8 mouse cellular contexts compared by ENCODE assay signal in the genomic region with DNA sequence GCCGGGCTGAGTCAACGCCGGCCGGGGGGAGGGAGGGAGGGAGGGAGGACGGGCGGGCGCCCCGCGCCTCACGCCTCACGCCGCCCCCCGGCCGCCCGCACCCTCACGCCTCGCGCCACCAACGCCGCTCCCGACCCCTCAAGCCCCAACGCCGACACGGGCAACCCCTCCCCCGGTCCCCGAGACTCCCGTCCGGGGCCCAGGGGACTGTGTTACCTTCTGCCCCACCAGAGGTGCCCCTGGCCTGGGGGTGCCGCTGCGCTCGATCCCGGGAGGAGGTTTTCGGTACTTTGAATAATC. TPM values are rescaled to one million over a fixed set of nuclear protein-coding genes. Genes with fewer than 3 reads are reported as not detected.
DNase-seq lines count a peak whose midpoint lies in the region; ATAC-seq and TF ChIP-seq lines count a peak whose summit lies in the region.

No protein-coding gene starts in this region.

- TF ChIP-seq POLR2A in bone marrow, adult 2 months (IDR thresholded peaks at IDR 0.05; ENCODE audit: borderline replicate concordance, control insufficient read depth, low read depth, low read length), result no peak

- ATAC-seq in heart, embryonic 14.5 days (ENCODE audit: insufficient number of reproducible peaks, insufficient read depth, low FRiP score, low read depth), result peak; percentile 11
- peak; percentile 70 for ATAC-seq in hindbrain, embryonic 16.5 days
- peak; percentile 77 for ATAC-seq in midbrain, embryonic 12.5 days (ENCODE audit: low FRiP score, low read depth)

- under 1% methylated on average over 18 of the region's 33 CpGs for WGBS in heart, embryonic 14.5 days
- under 1% methylated on average over 25 of the region's 33 CpGs for WGBS in bone marrow, adult 2 months
- WGBS in hindbrain, embryonic 16.5 days, result 1% methylated on average over 11 of the region's 33 CpGs
- WGBS in midbrain, embryonic 12.5 days, result under 1% methylated on average over 12 of the region's 33 CpGs

- peak overlapping the region; percentile 85 for H3K4me2 ChIP-seq in heart, embryonic 14.5 days (ENCODE audit: low read length)
- H3K4me2 ChIP-seq in hindbrain, embryonic 16.5 days (ENCODE audit: low read length), result peak overlapping the region; percentile 73
- peak overlapping the region; percentile 60 for H3K4me2 ChIP-seq in midbrain, embryonic 12.5 days (replicated peaks)

- H3K9ac ChIP-seq in heart, embryonic 14.5 days (ENCODE audit: low read length), result peak overlapping the region; percentile 99
- H3K9ac ChIP-seq in hindbrain, embryonic 16.5 days (ENCODE audit: low read depth, low read length), result peak overlapping the region; percentile 95
- H3K9ac ChIP-seq in midbrain, embryonic 12.5 days (replicated peaks), result peak overlapping the region; percentile 97

- intact Hi-C loops in heart, postnatal 25 days (cut with DNase I), result loop anchor here (5.0 kb wide), 1 partner anchor 198 kb away; no protein-coding TSS in a partner anchor

- peak overlapping the region; percentile 59 to 95 for H3K4me3 ChIP-seq in heart, embryonic 14.5 days (ENCODE audit: control insufficient read depth in 1 of 2, insufficient read depth in 1 of 2, low read depth in 1 of 2, low read length in 2 of 2)
- H3K4me3 ChIP-seq in bone marrow, adult 2 months (replicated peaks; ENCODE audit: control insufficient read depth, low read depth, low read length), result peak overlapping the region; percentile 65
- H3K4me3 ChIP-seq in hindbrain, embryonic 16.5 days (ENCODE audit: low read length), result peak overlapping the region; percentile 93
- peak overlapping the region; percentile 99 for H3K4me3 ChIP-seq in midbrain, embryonic 12.5 days

- H3K27ac ChIP-seq in heart, embryonic 14.5 days (replicated peaks in 1 of 2; ENCODE audit: control insufficient read depth in 1 of 2, insufficient read depth in 1 of 2, low read depth in 2 of 2, low read length in 2 of 2), result peak overlapping the region; percentile 80 to 99
- H3K27ac ChIP-seq in bone marrow, adult 2 months (ENCODE audit: control insufficient read depth, insufficient read depth, low read depth, low read length, poor library complexity), result peak overlapping the region; percentile 96
- peak overlapping the region; percentile 97 for H3K27ac ChIP-seq in hindbrain, embryonic 16.5 days (ENCODE audit: low read depth, low read length)
- H3K27ac ChIP-seq in midbrain, embryonic 12.5 days (replicated peaks), result peak overlapping the region; percentile 99

- no peaks in the 10 kb centered on the region for H3K9me3 ChIP-seq in heart, embryonic 14.5 days (ENCODE audit: control insufficient read depth, low read length)
- H3K9me3 ChIP-seq in hindbrain, embryonic 16.5 days (ENCODE audit: control insufficient read depth, low read length), result no peaks in the 10 kb centered on the region
- H3K9me3 ChIP-seq in midbrain, embryonic 12.5 days, result no peaks in the 10 kb centered on the region

- peaks cover 7% of the 10 kb centered on the region for H3K27me3 ChIP-seq in heart, embryonic 14.5 days (ENCODE audit: control insufficient read depth, insufficient read depth, low read length)
- H3K27me3 ChIP-seq in hindbrain, embryonic 16.5 days (replicated peaks; ENCODE audit: control insufficient read depth, insufficient read depth, low read length), result peaks cover 6% of the 10 kb centered on the region
- peaks cover 25% of the 10 kb centered on the region for H3K27me3 ChIP-seq in midbrain, embryonic 12.5 days

- no peak for DNase-seq in heart, postnatal 25 days (ENCODE audit: low spot score)
- no peak for DNase-seq in left cerebral cortex, adult 11 months (ENCODE audit: low spot score)
- no peak for DNase-seq in right cerebral cortex, postnatal 10 days (ENCODE audit: low spot score in 2 of 2)
- no peak for DNase-seq in B cell, adult 2 months

- H3K4me1 ChIP-seq in heart, embryonic 14.5 days (ENCODE audit: control insufficient read depth in 2 of 2, insufficient read depth in 2 of 2, low read length in 2 of 2), result peaks cover 0 to 27% of the 10 kb centered on the region in 2 experiments; a peak in 2 of 4 replicates
- H3K4me1 ChIP-seq in bone marrow, adult 2 months (ENCODE audit: control insufficient read depth, insufficient read depth, low read length), result no peaks in the 10 kb centered on the region
- H3K4me1 ChIP-seq in hindbrain, embryonic 16.5 days (ENCODE audit: control insufficient read depth, insufficient read depth, low read depth, low read length), result peaks cover 18% of the 10 kb centered on the region
- H3K4me1 ChIP-seq in midbrain, embryonic 12.5 days, result peaks cover 26% of the 10 kb centered on the region

- no peaks in the 10 kb centered on the region for H3K36me3 ChIP-seq in heart, embryonic 14.5 days (ENCODE audit: control insufficient read depth, insufficient read depth, low read length)
- no peaks in the 10 kb centered on the region for H3K36me3 ChIP-seq in hindbrain, embryonic 16.5 days (ENCODE audit: control insufficient read depth, insufficient read depth, low read length)
- no peaks in the 10 kb centered on the region for H3K36me3 ChIP-seq in midbrain, embryonic 12.5 days

- TF ChIP-seq CTCF in bone marrow, adult 2 months (IDR thresholded peaks at IDR 0.05; ENCODE audit: control insufficient read depth, insufficient read depth, low read length), result no peak

RNA-seq across cellular contexts. Expression of a gene that starts 0.5 kb away (rescaled TPM):
- polyA plus RNA-seq in heart, embryonic 14.5 days (2014; fragmentation: Nextera tagmentation; extraction: Ambion mirVana), result 54.1 and 59.3 TPM in 2 replicates
- 10 to 100 TPM; 46.3 to 53.5 TPM for total RNA-seq in heart, postnatal 25 days (2021)
- polyA plus RNA-seq in bone marrow, adult 2 months (2011; ENCODE audit: insufficient read depth, insufficient read length, low replicate concordance, missing spikeins), result 77.9 and 98.2 TPM in 2 replicates
- polyA plus RNA-seq in hindbrain, embryonic 16.5 days (2015; fragmentation: Nextera tagmentation; extraction: Ambion mirVana), result 80.5 and 83.0 TPM in 2 replicates
- 123 and 134 TPM in 2 replicates for polyA plus RNA-seq in midbrain, embryonic 12.5 days (2016; fragmentation: Nextera tagmentation; extraction: Ambion mirVana)

Comparison
In these comparisons a context has a peak if more than half of its experiments do, and no peak if none do; other contexts are left out.
1. ATAC-seq: peak in every context shown above with its lines; median percentile 77 in midbrain, embryonic 12.5 days; 70 in hindbrain, embryonic 16.5 days; 11 in heart, embryonic 14.5 days.